Mouse (Mus musculus) adrenal gland, postnatal 36 days (tissue): ENCODE results near the gene Tacc2. TPM values are rescaled to one million over a fixed set of nuclear protein-coding genes. Genes with fewer than 3 reads are reported as not detected.

Experiments
- total RNA-seq, 2 experiments: library from RNA; stranded (reverse); gene quantifications; 2 replicates each; pipeline ENCODE4 v1.2.3; 2021

The Tacc2 gene
- total RNA-seq, 2 experiments from 2014 or later = 26.6 to 35.5 TPM

Other genes starting within 250 kb of the Tacc2 start
- 10 to 100 TPM; 43.5 to 45.0 TPM for gene Ate1, start 57.1 kb upstream of the Tacc2 start, total RNA-seq
- 10 to 100 TPM; 52.0 to 92.5 TPM for gene Nsmce4a, start 4.3 kb upstream of the Tacc2 start, total RNA-seq
- gene Btbd16, start 196.6 kb downstream of the Tacc2 start, total RNA-seq = not detected